Mouse (Mus musculus) frontal cortex, postnatal 25 days (tissue): Measurements from ENCODE around the gene Mbd6.

Source experiments
- DNase-seq, 2 experiments: peaks; one replicate each; pipeline ENCODE4 v3.0.0; 2022; ENCODE audit warnings: low spot score in 2 of 2

The Mbd6 gene

DNA sequence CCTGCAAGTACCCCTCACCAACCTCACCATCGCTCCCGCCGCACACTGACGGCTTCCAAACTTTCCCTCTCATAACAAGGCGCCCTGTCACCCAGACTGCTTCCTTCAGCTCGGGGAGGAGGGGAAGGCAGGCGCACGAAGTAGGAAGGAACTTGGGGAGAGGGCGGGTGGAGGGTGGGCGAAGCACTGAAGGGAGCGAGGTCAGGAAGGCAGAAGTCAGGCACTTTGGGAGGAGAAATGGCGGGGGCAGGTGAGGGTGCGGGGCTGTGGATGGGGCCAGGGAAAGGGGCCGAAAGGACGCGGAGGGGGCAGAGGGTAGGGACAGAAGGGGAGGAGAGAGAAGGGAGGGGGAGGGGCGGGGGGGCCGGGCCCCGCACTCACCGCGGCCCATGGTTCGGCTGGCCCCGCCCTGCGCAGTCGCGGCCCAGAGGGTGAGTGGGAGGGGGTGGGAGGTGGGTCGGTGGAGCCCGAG lies 454 bp downstream of the Mbd6 start:
- DNase-seq = no peak

DNA sequence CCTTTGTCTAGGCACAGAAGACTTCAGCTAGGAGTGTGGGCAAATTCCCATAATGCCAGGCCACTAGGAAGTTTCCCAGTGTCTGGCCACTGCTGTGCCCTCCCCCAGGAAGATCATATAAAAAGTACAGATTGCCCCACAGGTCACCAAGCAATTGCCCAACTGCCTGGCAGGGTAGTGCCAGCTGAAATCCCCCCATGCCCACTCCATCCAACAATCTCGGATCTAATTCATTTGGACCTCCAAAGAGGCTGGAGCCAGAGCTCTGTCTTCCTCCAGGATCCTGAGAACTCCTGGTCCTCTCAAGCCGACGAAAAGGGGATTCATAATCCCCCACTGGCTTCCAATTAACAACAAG lies 903 bp downstream of the Mbd6 start:
- no peak for DNase-seq

DNA sequence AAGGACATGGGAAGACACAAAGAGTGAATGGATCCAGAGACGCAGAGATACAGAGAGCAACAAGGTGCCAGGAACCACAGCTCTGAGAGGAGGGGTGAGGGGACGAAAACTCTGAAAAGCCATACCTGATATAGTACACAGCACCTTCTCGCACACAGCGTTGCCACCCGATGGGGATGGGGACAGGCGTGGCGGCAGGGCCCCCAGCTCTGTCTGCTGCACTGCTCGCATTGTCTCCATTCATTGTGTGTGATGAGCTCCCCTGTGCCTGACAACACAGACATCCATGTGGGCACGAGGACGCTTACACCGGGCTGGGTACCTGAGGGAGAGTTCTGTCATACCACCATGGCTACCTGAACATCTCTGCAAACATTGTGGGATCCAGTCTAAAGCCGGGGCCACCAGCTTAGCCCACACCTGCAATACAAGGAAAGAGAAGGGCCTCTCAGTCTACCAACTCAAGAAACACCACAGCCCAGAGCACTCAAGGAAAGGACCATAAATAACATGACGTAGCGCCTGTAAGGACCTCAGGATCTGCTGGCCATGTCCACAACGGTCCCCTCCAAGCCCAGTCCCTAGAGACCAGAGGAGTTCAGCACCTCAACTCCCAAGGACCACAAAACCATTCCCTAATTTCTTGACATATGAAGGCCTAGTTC lies 1.4 kb downstream of the Mbd6 start:
- DNase-seq = no peak

DNA sequence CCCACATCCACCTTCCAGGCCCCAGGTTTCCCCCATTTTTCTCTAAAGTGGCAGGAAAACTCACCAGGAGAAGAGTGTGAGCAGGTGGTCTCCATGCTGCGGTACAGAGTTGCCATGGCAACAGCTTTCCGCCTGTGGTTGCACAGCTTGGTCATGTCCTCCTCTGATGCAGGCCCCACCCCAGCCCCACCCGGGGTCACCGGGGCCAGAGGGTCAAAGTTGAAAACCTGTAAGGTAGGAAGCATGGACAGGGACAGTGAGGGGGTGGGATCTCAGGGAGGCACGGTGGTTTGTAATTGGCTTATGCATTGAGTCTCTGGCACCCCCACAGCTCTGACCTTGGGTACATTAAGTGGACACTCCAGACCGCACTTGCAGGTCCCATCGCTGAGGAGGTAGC lies 2.1 kb downstream of the Mbd6 start:
- no peak for DNase-seq

DNA sequence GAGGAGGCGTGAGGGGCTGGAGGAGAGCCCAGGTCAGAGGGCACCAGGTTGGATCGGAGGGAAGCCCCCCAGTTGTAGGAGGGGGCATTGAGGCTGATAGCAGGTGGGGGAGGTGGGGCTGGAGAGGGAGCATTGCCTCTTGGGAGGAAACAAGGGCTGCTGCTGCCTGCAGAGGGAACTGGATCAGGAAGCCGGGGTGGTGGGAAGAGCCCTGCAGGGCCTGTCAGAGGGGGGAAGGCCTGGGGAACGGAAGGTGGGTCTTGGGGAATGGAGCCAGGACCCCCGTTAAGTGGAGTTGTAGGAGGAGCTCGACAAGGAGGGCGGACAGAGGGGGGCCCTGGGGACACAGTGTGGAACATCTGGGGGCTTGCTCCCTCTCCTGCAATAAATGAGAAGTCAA lies 2.6 kb downstream of the Mbd6 start:
- no peak for DNase-seq

DNA sequence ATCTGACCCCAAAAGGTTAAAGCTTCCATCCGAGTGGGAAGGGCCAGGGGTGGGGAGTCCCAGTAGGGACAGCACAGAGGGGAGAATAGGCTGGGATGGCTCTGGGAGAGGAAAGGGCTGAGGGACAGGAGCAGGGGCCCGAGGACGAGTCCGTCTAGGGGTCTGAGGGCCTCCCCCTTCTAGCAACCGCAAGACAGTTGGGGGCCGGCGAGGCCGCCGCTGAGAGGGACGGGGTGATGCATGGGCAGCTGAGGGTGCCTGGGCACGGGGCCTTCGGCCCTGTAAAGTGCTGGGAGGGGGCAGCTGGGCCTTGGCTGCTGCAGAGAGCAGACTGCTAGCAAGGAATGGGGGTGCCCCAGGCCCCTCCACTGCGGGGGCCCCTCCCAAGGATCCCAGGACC lies 3.2 kb downstream of the Mbd6 start:
- no peak for DNase-seq

DNA sequence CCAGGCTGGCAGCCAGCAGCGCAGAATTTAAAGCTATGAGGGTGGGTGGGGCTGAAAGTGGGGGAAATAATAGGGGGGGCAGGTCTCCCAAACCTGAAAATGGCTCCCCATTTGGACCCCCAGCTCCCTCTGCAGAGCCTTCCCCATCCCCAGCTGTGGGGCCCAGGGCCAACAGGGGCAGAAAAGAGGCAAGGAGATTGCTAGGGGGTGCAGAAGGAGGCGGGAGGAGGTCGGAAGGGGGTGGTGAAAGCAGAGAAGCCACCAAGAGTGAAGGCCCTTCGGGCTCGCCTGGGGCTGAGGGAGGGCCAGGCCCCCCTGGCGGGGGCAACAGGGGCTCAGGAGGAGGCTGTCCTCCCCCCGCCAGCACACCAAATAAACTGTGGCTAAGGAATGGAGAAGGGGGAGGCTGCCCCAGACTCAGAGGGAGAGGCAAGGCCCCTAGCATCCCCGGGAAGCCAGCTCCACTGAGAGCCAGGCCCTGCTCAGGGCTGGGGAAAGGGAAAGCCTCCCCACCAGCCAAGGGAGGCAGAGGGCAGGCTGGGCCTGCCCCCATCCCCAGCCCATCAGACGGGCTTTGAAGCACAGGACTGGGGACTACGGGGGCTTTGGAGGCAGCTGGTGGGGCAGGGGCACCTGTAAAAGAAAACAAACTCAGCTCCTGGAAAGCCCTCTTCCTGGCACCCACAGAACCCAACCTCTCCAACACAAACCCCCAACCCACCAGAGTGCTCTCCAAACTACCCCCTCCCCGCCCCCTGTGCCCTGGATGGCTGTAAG lies 3.9 kb downstream of the Mbd6 start:
- DNase-seq = no peak

DNA sequence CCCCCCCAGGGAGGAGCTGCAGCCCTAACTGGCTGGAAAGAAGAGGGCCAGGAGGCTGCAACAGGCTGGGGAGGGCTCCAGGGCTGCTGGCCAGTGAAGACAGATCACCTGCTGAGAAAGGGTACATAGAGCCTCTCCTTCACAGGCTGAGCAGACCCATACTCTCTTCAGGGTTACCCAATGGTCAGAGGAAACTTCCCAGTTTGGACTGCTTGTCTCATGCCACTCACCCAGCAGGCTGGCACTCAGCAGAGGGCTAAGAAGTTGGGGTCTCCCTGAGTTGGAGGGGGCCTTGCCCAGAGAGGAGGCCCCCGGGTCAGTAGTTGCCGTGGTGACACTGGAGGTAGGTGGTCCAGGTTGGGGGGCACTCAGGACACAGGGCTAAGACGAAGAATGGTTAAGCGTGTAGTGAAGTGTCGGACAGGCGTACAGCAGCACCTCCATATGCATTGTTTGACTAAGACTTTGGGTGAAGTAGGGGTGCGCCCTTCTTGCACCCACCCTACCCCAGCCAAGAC lies 4.7 kb downstream of the Mbd6 start:
- DNase-seq = no peak

DNA sequence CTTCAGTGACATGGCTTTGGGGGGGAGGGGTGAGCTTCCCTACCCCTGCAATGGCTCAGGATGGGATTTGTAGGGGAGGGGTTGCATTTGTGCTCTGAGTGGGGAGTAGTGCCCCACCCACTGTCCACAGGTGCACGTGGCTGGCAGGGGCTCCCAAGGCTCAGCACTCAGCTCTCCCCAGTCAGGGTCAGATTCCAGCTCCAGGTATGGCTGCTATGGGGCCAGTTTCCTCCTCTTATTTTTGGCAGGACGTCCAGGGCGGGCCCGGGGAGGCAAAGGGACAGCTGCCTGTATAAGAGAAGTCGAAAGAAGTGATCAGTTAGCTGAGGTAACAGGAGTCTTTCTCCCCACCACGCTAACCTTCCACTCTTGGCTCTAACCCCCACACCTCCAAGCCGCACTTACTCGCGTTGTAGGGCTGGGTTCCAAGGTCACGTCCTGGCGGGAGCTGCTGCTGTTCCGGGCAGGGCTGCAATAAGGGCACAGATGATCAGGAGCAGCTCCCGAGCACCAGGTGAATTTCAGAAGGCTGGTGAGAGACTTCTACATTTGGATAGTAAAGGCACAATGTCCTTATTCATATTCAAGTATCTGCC lies 6.1 kb downstream of the Mbd6 start:
- DNase-seq = no peak

DNA sequence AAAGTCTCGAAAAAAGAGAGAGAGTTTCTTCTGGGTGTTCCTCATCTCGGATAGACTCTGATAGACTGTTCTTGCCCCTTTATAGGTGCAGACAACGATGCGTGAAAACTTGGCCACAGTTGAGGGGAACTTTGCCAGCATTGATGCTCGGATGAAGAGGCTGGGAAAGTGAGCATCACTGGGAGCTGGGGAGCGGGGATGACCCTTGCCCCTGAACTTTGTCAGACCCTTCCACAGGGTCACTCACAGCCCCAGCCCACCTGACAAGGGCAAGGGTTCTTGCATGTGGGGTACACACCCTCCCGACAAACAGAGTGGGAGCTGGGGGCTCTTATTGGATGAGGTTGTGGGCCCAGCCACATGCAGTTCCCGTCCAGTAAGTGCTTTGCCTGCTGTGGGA lies 7.5 kb downstream of the Mbd6 start:
- DNase-seq = no peak

DNA sequence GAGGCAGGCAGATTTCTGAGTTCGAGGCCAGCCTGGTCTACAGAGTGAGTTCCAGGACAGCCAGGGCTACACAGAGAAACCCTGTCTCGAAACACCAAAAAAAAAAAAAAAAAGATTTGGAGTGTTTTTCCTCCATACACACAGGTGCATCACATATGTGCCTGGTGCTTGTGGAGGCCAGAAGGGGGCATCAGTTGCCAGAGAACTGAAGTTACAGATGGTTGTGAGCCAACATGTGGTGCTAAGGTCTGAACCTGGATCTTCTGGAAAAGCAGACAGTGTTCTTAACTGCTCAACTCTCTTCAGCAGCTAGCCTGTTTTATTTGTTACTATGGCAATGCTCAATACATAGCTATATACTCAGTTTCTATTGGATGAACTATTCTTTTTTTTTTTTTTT lies 9.1 kb downstream of the Mbd6 start:
- DNase-seq = no peak

DNA sequence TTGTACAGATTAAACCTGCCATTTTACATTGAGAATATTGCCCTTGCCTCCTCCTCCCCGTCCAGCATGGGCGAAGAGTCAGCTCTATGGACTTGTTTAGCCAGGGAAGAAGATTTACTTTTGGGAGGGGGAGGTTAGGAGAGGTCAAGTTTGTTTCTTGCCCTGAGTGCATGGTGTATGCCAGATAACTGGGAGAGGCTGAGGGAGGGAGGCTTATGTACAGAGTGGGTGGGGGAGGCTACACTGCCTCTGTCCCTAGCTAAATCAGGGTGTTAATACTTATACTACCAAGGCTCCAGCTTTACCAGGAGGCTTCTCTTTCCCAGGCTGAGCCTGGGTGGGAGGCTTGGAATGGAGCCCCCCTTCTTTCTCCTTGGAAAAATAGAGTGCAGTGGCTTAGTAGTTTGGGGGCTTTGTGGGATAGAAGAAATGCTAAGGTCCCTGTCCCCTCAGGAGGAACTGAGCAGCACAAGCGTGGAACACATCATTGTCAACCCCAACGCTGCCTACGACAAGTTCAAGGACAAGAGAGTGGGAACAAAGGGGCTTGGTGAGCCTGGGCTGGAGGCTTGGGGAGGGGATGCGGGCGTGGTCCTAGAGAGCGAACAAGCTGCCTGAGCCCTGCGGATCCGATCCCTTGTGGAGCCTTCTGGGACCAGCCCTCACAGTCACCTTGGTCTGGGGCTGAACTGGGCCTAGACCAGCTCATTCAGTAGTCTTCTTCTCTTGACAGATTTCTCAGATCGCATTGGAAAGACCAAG lies 14.4 kb downstream of the Mbd6 start:
- no peak for DNase-seq

DNA sequence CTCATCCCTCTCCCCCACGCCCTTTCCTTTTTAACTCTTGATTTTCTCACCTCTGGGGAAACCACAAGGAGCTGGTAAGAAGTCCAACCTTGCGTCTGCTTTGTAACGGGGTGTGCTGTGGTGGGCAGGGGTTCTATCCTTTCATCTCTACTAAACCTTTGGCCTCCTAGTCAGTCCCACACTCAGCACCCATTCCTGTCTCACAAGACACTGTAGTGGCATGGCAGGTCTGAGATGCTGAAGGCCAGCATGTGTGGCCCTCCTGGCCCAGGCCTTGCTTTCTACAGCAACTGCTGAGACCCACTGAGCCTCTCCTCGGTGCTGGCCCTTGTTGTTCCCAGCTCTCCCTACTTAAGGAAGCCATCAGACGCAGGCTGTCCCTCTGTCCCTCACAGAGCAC lies 16.4 kb downstream of the Mbd6 start:
- DNase-seq = no peak

DNA sequence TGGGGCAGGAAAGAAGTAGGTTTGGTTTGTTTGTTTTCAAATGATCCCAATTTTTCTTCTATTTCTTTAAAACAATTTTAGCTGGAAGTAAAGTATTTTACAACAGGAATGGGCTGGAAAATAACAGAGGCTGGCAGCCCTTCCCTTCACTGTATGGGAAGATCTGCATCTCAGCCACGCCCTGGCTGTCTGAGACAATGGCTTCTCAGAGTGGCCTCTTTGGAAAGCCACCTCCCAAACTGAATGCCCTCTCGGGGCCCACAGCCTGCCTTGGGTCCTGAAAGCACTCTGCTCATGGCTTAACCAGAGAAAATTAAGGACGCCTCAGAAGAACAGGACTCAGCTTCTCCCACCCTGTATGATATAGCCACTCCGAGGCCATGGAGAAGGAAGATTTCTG lies 18.9 kb downstream of the Mbd6 start:
- no peak for DNase-seq

DNA sequence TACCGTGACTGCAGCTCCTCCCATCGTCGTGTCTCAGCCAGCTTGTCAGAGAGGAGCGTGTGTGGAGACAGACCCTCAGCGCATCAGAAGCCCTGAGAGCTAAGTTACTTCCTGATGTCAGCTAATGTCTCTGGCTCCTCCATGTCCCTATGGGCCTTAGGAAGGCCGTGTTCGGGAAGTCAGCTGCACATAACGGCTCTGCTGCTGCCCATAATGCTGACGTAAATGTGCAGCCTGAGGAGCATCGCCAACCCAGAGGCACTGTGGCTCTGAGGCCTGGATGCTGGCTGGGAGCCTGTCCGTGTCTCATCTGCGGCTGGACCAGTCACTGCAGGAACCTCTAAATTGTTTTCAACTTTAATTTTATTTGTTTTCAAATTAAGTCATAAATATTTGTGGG lies 19.8 kb downstream of the Mbd6 start:
- DNase-seq = no peak

DNA sequence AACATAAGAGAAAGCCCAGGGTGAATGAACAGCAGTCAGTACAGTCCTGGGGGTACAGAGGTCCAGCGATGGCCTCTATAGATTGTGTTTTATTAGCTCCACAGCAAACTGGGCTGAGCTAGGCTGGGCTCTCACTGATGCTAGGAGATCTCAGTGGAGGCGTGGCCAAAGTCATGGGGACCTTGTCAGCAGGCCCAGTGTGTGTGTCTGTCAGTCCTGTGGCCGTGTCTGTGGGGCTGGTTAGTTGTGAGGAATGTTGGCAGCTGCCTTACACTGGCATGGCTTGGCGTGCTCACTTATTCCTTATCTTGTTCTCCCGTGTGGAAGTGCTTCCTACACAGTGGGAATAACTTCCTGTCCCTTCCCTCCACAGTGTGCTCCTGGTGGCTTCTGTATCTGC lies 20.4 kb downstream of the Mbd6 start:
- DNase-seq = no peak

DNA sequence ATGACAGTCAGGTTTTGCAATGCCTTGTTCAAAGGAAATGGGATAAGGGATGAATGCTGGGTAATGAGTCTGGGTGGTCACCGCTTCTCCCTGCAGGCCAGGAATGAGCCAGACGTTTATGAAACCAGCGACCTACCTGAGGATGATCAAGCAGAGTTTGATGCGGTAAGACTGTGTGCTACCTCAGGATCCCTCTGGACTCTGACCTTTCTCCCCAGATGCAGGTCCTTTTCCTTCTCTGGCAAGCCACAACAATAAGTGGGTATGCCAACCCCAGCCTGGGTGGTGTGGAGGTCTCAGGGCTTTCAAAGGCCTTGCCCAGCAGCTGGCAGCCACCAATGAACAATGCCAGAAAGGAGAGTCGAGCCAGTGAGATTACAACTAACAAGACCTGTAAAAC lies 21.5 kb downstream of the Mbd6 start:
- no peak for DNase-seq

DNA sequence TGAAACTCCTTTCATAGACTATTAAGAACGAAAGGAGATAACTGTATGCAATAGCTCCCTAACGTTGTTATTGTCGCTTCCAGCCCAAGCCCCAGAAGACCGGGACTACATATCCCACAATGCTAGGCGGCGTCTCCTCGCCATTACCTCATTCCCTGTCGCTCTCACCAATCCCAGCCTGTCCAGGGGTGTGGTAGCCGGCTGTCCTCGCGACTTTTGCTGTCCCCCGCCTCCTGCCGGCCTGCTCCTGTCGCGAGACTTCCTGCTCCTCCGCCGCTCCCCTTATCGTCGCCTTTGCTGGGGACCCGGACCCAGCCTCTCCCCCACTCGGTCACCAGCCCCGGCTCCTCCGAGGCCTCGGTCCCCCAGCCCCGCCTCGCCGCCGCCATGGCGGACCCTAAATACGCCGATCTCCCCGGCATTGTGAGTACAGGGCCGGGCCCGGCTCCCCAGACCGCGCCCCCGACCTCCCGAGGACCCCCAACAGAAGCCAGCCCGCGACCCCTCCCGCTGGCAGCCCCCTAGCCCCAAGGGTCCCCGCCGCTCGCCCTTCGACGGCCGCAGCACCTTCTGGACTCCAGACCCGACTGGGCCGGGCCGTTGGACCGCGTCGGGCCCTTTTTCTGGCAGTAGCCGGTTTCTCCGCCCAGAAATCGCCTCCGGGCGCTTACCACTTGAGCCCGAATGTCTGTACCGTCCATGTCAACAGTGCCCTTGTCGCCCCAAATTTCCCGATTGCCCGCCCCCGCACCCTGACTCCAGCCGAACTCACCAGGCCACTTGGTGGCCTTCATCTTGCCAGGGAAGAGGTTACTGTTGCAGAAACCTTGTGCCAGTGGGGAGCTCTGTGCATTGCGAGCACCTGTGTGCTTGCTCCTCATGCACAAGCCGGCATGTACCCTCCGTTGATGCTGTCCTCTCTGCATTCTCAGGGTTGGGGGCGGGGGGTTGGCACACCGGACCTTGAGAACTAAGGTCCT lies 22.4 kb downstream of the Mbd6 start, which contains the start of gene Dctn2:
Gene Dctn2, plus strand, starts transcription at position 257 of the 980 bp plus-strand sequence.
- peak; percentile 76 to 88 for DNase-seq

DNA sequence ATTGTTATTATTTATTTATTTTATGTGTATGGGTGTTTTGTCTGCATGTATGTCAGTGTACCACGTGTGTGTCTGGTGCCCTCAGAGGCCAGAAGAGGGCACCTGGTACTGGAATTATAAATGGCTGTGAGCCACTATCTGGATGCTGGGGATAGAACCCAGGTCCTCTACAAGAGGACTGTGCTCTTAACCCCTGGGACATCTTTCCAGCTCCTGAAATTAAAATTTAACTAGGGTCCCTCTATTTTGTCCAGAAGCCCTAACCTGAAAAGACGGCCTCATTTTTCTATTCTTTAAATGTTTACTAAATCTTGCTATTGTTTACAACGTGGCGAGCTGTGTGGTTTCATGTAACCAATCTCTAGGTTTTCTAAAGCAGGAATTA lies 23.1 kb downstream of the Mbd6 start:
- no peak for DNase-seq

DNA sequence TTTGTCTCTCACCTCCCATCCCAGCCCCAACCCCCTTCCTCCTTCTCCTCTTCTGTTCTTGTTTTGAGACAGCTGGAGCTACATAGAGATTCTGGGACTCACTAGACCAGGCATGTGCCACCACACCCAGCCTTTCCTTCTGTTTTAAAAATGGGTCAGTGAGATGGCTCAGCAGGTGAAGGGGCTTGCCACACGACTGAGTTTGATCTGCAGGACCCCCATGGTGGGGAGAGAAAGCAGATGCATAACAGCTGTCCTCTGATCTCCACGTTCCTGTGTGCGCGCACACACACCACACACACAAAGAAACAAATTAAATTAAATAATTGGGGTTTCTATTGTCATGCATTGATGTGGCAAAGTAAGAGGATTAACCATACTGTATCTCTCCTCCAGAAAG lies 23.8 kb downstream of the Mbd6 start:
- DNase-seq = no peak

DNA sequence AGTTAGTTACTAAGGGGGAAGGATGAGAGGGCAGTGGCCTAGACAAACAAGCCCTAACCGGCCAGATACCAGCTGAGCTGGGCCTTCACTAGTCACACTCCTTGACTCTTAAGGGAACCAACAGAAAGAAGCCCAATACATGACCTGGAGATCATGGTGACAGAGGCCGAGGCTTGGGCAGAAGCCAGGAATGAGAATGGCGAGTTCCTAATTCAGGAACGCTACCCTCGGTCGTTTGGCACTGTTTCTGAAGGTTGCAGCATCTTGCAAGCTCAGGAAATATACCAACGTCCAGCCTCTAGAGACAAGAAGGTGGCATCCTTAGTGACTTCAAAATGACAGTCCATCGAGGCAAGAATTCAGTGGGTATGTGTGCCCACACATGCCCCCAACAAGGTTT lies 24.5 kb downstream of the Mbd6 start:
- no peak for DNase-seq
